Mouse (Mus musculus) testis, adult 2 months (tissue): ENCODE results near the gene Pigl. TPM values are rescaled to one million over a fixed set of nuclear protein-coding genes. Genes with fewer than 3 reads are reported as not detected.

Source experiments
- H3K27ac ChIP-seq: fragments of 200-500 bp; 2 replicates; pipeline ENCODE4 v1.5.1; 2012; ENCODE audit warnings: low read depth, low read length; ENCODE audit not compliant: control insufficient read depth, insufficient read depth
- H3K27me3 ChIP-seq: fragments of 200-500 bp; 2 replicates; pipeline ENCODE4 v1.6.1; 2012; ENCODE audit warnings: mild to moderate bottlenecking, low read length, moderate library complexity; ENCODE audit not compliant: control insufficient read depth, insufficient read depth
- H3K36me3 ChIP-seq: fragments of 200-500 bp; 2 replicates; pipeline ENCODE4 v1.6.1; 2012; ENCODE audit warnings: mild to moderate bottlenecking, low read length; ENCODE audit not compliant: control insufficient read depth, insufficient read depth
- H3K4me1 ChIP-seq: fragments of 200-500 bp; 2 replicates; pipeline ENCODE4 v1.6.1; 2012; ENCODE audit warnings: low read length; ENCODE audit not compliant: control insufficient read depth, insufficient read depth
- H3K4me3 ChIP-seq: fragments of 200-500 bp; 2 replicates; pipeline ENCODE4 v1.5.1; 2012; ENCODE audit warnings: low read depth, mild to moderate bottlenecking, low read length, moderate library complexity, mixed read lengths; ENCODE audit not compliant: control insufficient read depth
- CTCF ChIP-seq: fragments of 200-500 bp; IDR thresholded peaks from 2 replicates; pipeline ENCODE4 v1.5.1; 2012; ENCODE audit warnings: low read depth, mild to moderate bottlenecking, inconsistent platforms, low read length, moderate library complexity; ENCODE audit not compliant: control insufficient read depth, insufficient read depth, insufficient replicate concordance
- POLR2A ChIP-seq: fragments of 200-500 bp; IDR thresholded peaks from 2 replicates; pipeline ENCODE4 v1.6.1; 2012; ENCODE audit warnings: low read depth, mild to moderate bottlenecking, inconsistent platforms, low read length, moderate library complexity; ENCODE audit not compliant: control insufficient read depth
- polyA plus RNA-seq: library from polyadenylated mRNA; depleted of rRNA; stranded (reverse); fragments of >200 nt; gene quantifications from 2 replicates; pipeline ENCODE4 v1.2.3, GENCODE M21; 2012

The Pigl gene
- polyA plus RNA-seq, 1 experiment, result 5.8 TPM

DNA sequence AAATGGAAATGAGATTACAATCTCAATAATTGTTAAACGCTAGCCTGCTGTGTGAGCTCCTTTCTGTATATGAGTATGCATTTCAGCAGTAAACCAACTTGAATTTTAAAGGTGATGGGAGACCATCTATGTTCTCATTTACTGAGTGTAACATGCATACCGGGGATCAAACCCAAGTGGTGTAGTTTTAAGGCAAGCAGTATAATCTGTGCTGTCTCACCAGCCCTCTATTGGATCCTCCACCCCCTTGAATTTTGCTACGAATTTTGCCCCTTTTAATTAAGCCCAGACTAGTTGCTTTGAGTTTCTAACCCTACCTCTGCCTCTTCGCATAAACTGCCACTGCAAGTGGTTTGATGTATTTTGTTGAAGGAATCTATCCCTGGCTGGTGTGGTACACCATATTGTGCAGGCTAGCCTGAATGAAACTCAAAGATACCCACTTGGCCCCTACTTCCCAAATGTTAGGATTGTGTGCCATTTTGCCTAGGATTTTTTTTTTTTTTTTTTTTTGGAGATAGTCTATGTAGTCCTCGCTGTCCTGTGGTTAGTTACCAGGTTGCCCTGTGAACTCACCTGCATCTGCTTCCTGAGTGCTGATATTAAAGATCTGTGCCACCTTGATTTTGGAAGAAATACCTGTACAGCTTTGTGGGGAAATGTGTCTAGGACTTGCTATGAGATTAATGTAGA, 96.0 kb downstream of the Pigl start:
- TF ChIP-seq POLR2A, result no peak
- TF ChIP-seq CTCF, result no peak
- peaks cover 2% of the 10 kb centered on the region; the same call in 1 of the 2 replicates for H3K4me1 ChIP-seq
- H3K27me3 ChIP-seq, result no peaks in the 10 kb centered on the region
- no peaks in the 10 kb centered on the region for H3K36me3 ChIP-seq
- peak overlapping the region; percentile 61; the same call in 1 of the 2 replicates for H3K4me3 ChIP-seq
- H3K27ac ChIP-seq, result no peak overlapping the region; the same call in 1 of the 2 replicates

DNA sequence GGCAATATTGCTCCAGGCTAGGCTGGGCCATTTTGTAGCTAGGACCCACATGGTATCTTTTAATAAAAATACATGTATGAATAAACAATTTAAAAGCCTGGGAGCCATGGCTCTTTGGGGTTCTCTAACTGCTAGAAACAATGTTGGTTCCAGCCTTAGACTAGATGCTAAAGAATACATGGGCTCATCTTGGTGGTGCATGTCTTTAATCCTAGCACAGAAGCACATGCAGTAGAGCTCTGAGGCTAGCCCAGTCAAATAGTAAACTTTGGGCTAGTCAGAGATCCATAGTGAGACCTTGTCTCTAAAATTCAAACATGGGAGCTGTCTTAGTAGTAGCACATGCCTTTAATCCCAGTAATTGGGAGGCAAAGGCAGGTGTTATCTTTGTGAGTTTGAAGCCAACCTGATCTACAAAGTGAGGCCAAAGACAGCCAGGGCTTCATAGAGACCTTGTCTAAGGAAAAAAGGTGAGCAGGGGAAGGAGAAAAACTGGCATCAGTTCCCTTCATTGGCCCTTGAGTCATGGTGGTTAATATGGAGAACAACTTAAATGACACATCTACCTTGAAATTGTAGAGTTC, 96.8 kb downstream of the Pigl start:
- Histone ChIP-seq H3K4me3 (peak overlapping the region; percentile 51; the same call in 1 of the 2 replicates), H3K27me3 (no peaks in the 10 kb centered on the region), H3K4me1 (peaks cover 2% of the 10 kb centered on the region; the same call in 1 of the 2 replicates), H3K36me3 (no peaks in the 10 kb centered on the region), H3K27ac (no peak overlapping the region; the same call in 1 of the 2 replicates)
- TF ChIP-seq POLR2A (no peak), CTCF (no peak)

DNA sequence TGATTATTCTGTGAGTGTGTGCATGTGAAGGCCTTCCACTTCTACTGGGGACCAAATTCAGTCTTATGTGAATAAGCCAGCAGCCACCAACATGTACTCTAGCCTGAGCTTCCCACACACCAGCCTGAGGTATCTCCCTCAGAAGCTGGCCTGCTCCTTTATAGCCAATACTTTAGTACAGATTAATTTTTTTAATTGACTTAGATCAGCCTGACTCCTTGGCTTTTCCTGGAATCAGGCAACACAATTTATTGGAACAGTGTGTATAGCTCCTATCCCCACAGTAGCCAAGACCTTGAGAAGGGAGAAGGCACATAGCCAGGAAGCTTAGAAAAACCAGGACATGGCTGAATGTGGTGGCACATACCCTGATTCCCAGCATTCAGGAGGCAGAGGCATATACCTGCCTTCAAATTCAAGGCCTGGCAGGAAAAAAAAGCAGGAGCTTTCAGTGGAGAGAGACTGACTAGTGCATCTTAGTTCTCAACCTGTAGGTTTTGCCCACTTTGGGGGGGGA, 97.7 kb downstream of the Pigl start:
- Histone ChIP-seq H3K27ac (no peak overlapping the region), H3K27me3 (no peaks in the 10 kb centered on the region), H3K4me3 (no peak overlapping the region; the same call in 1 of the 2 replicates), H3K36me3 (no peaks in the 10 kb centered on the region), H3K4me1 (peaks cover 5% of the 10 kb centered on the region; the same call in 1 of the 2 replicates)
- TF ChIP-seq CTCF, result no peak
- no peak for TF ChIP-seq POLR2A

DNA sequence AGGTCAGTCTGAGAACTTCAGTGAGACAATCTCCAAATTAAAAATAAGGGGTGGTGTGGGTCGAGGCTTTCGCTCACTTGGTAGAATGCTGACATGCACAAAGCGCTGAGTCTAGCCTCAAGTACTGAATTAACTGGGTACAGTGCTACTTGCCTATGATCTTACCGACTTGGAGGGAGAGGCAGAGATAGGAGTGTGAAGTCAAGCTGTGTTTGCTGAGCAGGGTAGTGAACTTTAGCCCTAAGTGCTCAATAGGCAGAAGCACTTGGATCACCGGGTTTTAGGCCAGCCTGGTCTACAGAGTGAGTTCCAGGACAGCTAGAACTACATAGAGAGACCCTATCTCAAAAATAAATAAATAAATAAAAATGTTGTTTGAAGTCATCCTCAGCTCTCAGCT, 98.9 kb downstream of the Pigl start:
- TF ChIP-seq CTCF, result no peak
- TF ChIP-seq POLR2A, result no peak
- Histone ChIP-seq H3K4me1 (peaks cover 5% of the 10 kb centered on the region; the same call in 1 of the 2 replicates), H3K4me3 (no peak overlapping the region)

DNA sequence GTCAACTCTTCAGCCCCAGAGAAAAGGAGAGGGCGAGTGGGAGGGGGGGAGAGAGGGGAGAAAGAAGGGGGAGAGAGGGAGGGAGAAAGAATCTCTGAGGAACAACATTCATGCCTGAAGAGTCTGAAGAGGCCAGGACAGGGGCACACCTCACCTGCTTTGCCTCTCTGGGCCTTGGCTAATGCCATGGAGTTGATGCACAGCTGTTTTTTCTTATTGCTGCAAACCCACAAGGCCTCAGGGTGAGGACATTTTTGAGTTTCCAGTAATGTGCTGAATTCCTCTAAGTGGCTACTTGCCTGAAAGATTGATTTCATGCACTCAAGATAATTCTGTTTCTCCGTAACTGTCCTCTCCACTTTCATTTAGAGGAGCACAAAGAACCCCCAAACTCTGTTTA, 99.9 kb downstream of the Pigl start:
- H3K27me3 ChIP-seq, result no peaks in the 10 kb centered on the region
- no peak overlapping the region for H3K4me3 ChIP-seq
- no peaks in the 10 kb centered on the region for H3K36me3 ChIP-seq
- peaks cover 5% of the 10 kb centered on the region; the same call in 1 of the 2 replicates for H3K4me1 ChIP-seq
- TF ChIP-seq CTCF (no peak), POLR2A (no peak)
- H3K27ac ChIP-seq, result no peak overlapping the region

More for the DNA sequence above, 98.9 kb downstream of the Pigl start:
- Histone ChIP-seq H3K27ac (no peak overlapping the region), H3K36me3 (no peaks in the 10 kb centered on the region), H3K27me3 (no peaks in the 10 kb centered on the region)

DNA sequence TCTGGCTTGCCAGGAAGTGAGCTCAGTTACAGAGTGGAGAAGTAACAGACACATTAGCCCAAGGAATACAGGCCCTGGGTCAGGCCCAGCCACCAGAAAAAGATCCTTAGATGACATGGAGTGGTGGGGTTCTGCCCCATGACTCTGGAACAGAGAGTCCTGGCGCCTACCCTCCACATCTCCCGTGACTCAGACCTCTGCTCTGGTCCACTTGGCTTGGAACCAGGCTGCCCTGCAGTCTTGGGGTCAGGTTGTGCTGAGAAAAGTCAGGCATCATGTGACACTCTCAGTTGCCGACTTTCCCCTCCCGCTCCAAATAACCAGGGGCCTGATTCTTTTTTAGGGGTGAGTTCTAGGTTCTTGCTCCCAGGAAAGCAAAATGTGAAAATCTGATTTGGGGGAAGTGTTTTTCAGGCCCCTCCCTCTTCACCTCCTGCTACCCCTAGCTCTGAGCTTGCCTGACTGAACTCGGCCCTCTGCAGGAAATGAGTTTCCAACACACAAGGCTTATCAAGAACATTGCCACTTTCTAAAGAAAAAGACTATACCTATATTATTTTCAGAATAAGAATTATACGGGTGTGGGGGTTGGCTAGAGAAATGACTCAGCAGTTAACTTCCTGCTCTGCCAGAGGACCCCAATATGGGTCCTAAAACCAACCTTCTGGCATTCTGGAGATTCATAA, 100.8 kb downstream of the Pigl start:
- Histone ChIP-seq H3K27me3 (no peaks in the 10 kb centered on the region), H3K4me3 (no peak overlapping the region), H3K36me3 (no peaks in the 10 kb centered on the region), H3K4me1 (peaks cover 5% of the 10 kb centered on the region; the same call in 1 of the 2 replicates), H3K27ac (no peak overlapping the region)
- TF ChIP-seq CTCF (no peak), POLR2A (no peak)

DNA sequence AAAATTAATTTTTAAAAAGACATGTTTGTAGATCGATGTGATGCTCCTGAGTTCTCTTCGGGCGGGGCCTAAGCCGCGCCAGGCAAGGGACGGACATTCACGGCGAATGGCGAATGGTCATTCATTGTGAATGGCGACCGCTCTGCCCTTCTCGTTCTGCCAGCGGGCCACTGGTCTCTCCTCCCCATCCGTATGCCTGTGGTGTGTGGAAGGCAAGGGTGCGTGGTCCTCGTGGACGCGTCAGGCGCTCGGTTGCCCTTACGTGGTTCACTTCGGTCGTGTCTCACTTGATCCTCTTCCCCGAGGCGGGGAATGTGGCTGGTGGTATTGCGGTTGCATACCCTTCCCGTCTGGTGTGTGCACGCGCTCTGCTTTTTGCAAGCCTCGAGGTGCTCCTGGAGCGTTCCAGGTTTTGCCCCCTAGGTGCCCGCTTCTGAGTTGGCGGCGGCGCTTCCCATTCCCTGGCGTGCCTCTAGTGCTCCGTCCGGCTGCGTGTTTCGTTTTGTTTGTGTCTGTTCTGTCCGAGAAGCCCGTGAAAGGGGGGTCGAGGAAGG, 102.3 kb downstream of the Pigl start:
- H3K27ac ChIP-seq, result no peak overlapping the region

More for the DNA sequence above, 102.3 kb downstream of the Pigl start:
- peaks cover 5% of the 10 kb centered on the region; the same call in 1 of the 2 replicates for H3K4me1 ChIP-seq
- no peak for TF ChIP-seq POLR2A
- TF ChIP-seq CTCF, result no peak
- H3K27me3 ChIP-seq, result no peaks in the 10 kb centered on the region
- no peaks in the 10 kb centered on the region for H3K36me3 ChIP-seq
- peak overlapping the region; percentile 57 for H3K4me3 ChIP-seq
